Mouse (Mus musculus): ENCODE data around the gene Scnn1b.

Gene Scnn1b

GRCm38 (mm10) chr7:121864858-121865585 lies at the start of gene Scnn1b:
TSS of gene Scnn1b (plus strand) at chr7:121865038.
- in situ Hi-C loops (cut with MboI, MseI), result no loop called here

DNA sequence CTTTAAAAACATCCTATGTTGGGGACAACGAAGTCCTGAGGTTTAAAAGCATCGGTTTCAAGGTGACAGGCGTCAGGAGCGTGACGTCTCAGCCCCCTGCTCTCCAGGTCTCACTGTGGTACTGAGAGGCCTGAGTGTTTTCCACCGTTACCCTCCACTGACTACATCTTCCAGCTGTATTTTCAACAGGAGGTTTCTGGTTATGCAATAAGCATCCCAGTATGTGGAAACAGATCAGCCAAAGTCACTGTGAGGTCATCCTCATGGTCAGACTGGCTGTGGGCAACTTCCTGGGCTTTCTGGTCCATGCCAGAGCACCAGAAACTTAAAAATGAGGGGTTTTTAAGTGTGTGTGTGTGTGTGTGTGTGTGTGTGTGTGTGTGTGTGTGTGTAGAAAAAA lies 43.2 kb upstream of the Scnn1b start:
- in situ Hi-C loops (cut with MboI, MseI), result no loop called here

DNA sequence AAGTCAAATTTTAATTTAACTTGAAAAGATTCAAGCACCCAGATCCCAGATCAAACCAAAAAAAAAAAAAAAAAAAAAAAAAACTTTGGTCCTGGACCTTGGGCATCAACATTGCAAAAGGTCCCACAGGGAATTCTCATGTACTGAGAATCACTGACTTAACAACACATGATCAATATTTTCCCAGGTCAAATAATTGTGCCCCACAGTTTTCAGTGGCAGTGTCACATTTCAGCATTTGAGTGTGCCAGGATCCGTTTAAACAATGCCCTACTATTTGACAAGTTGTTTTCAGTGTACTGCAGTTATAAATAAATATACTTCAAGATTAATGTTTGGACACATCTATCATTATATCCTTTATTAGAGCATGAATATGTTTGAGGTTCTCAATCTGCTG lies 36.4 kb upstream of the Scnn1b start:
- in situ Hi-C loops (cut with MboI, MseI), result no loop called here

DNA sequence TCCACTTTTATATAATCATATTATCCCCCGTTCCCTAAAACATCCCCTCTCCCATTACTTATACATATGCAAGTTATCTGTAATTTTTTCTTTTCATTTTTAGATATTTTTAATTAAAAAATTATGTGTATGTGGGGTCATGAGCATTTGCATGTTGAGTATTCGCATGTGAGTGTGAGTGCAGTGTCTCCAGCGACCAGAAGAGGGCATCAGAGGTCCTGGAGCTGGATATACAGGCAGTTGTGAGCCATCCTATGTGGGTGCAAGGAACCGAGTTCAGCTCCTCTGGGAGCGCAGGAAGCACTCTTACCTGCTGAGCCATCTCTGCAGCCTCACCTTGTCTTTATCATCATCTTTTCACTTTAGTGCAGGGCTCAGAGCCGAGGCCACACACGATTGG lies 29.4 kb upstream of the Scnn1b start:
- in situ Hi-C loops (cut with MboI, MseI), result no loop called here

DNA sequence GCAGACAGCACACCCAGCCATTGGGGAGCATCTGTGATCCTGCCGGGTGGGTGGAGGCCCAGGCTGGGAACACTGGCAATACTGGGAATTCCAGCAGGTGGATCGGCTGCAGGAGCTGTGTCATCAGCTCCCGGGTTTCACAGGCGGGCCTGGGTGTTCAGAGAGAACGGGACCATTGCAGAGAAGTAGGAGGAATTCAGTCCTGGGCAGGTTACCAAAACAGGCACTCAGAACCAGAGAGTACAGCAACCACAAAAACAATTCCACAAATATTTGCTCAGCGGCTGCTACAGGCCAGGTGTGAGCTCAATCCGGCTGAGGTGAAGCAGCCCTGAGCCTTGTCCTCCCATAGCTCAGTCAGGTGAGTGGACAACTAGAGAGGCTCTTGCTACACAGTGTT lies 28.0 kb upstream of the Scnn1b start:
- in situ Hi-C loops (cut with MboI, MseI), result no loop called here

DNA sequence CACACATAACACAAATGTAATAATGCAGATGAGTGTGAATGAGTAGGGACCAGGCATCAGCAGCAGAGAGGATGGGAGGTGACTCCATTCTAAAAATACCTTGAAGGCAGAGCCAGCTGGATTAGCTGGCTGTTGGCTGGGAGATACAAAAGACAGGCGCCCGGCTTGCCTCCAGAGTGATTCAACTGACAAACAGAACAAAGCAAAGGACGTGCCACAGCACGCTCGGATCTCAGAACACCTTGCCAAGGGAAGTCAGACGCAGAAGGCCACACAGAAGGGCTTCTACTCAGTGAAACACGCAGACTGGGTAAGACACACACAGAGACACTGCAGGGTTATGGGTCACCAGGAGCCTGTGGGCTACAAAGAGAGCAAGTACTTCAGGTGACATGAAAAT lies 24.0 kb upstream of the Scnn1b start:
- in situ Hi-C loops (cut with MboI, MseI), result loop anchor here (5.0 kb wide), 2 partner anchors 66 to 99 kb away; no protein-coding TSS in a partner anchor

GRCm38 (mm10) chr7:121842234-121842633 lies 22.6 kb upstream of the Scnn1b start:
- in situ Hi-C loops (cut with MboI, MseI), result loop anchor here (5.0 kb wide), 2 partner anchors 65 to 100 kb away; no protein-coding TSS in a partner anchor

- in situ Hi-C loops (cut with MboI, MseI), result no loop called here
These were observed 18.9 kb upstream of the Scnn1b start for GRCm38 (mm10) chr7:121845964-121846363.

DNA sequence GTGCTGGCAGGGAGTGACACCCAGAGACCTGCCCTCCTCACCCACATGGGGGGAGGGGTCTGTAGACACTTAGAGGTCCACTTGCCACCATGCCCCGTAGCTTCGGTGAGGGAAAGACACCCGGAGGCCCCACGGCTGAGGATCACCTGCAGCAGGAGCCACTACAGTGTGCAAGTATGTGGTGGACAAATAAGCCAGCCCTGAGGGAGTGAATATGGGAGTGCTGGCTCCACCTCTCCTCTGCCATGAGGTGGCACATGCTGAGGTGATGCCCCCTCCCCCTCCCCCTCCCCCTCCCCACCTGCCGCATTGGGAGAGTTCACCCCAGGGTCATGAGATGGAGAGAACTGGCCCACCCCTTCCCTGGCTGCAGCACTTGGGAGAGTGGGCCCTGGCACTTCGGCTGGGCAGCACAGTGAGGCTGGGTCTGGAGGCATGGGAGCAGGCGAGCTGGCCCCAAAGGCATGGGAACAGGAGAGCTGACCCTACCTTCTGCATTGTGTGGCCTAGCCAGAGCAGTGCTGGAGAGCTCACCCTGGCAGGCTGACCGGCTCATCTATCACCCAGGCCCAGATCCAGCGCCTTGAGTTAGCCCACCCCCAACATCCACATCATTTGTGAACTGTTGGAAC lies 16.2 kb upstream of the Scnn1b start:
- in situ Hi-C loops (cut with MboI, MseI), result no loop called here

DNA sequence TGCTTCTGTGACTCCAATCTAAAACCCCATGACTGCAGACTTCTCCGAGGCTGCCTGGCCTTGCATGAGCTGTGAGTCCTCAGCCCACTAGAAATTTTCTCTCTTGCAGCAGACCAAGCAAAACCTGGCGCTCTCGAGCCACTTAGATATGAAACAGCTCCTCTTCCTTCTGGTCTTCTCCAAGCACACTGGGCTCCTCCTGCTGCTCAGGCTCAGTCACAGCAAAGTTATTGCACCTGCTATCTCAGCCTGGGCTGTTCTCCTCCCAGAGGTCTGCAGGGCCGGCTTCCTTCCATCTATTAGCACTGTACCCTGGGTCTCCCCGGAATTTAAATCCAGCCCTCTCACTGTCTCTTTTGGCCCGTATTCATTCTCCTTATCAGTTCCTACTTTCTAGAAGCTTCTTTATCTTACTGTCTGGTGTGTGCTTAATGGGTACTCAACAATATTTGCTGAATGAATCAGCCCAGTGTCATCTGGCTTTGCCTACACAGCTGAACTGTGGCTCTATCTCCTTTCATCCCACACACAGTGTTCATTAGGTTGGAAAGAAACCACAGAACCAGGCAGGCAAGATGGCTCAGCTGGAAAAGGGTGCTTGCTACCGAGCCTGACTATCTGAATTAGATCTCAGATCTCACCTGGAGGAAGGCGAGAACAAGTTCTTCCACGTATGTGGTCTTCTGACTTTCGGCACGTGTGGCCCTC lies 7.5 kb upstream of the Scnn1b start:
- in situ Hi-C loops (cut with MboI, MseI), result no loop called here

- in situ Hi-C loops (cut with MboI, MseI), result no loop called here
These were observed 5.9 kb upstream of the Scnn1b start for GRCm38 (mm10) chr7:121858939-121859338.

DNA sequence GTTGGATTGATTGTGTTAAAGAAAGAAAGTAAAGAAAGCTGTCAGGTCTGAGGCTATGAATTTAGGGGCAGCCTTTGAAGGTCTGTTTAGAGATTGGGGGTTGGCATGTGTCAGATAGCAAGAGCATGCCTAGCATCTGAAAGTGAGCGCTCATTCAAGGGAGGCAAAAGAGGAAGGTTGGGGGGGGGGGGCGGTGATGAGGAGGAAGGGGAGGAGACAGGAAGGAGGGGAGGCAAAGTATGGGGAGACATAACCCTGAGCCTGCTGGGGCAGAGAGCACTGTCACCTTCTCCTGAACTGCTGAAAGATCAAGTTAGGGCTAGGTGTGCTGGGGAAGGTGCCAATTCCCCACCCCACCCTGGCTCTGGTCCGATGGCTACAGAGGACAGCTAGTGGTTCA lies 6.8 kb downstream of the Scnn1b start:
- in situ Hi-C loops (cut with MboI, MseI), result no loop called here

GRCm38 (mm10) chr7:121873998-121874397 lies 9.2 kb downstream of the Scnn1b start:
- in situ Hi-C loops (cut with MboI, MseI), result no loop called here

DNA sequence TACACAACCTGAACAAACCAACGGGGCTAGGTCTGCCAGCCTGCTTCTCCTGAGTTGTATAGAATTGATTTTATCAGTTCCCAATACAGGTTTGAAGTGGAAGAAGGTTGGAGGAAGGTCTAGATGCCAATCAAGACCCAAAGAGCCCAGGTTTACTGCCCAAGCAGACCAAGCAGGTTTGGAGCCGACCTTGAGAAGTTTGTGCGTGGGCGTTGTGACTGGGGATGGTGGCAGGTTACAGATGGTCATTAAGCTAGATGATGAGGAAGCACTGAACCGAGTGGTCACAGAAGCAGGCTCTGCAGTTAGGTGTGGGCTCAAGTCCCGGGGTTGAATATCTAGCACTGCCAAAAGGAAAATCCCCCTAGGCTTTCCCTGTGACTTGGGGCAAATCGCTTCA lies 9.9 kb downstream of the Scnn1b start:
- in situ Hi-C loops (cut with MboI, MseI), result no loop called here

- in situ Hi-C loops (cut with MboI, MseI), result no loop called here
These were observed 15.4 kb downstream of the Scnn1b start for GRCm38 (mm10) chr7:121880246-121880645.

DNA sequence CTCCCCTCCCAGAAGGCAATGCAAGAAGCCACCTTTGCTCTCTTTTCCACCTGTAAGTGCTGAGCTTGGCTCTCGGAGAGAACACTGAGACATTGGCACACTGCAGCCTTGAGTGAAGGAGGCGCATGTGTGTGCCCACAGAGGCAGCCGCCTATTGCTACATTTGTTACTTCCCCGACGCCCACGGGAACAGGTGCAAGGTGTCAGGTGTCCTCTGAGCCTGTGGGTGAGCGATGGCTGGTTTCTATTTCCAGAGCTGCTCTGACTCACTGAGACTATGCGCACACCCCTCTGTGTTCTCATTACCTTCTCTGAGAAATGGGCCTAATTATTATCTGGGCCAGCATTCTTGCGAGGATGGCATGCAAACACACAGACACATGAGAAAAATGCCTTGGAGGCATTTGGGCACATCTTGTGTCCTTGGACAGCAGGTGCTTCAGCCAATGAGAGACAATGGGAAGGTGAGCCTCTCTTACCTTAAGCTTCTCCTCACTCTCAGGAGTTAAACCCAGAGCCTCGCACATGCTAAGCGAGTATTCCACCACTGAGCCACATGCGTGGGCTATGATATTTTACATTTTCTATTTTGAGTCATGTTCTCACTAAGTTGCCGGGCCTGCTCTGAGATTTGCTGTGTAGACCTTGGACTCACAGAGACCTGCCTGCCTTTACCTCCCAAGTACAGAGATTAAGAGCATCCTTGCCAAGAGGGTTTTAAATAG lies 26.0 kb downstream of the Scnn1b start:
- in situ Hi-C loops (cut with MboI, MseI), result no loop called here

- in situ Hi-C loops (cut with MboI, MseI), result no loop called here
These were observed 31.9 kb downstream of the Scnn1b start for GRCm38 (mm10) chr7:121896689-121897088.

DNA sequence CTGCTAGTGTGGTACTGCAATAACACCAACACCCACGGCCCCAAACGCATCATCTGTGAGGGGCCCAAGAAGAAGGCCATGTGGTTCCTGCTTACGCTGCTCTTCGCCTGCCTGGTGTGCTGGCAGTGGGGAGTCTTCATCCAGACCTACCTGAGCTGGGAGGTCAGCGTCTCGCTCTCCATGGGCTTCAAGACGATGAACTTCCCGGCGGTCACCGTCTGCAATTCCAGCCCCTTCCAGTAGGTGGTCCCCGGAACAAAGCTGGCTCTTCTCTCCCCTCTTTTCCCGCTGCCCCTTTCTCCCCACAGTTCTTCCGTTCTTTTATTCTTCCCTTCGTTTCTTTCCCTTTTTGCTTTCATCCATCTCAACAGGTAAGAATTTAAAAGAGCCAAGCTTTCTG lies 34.5 kb downstream of the Scnn1b start:
- in situ Hi-C loops (cut with MboI, MseI), result no loop called here

DNA sequence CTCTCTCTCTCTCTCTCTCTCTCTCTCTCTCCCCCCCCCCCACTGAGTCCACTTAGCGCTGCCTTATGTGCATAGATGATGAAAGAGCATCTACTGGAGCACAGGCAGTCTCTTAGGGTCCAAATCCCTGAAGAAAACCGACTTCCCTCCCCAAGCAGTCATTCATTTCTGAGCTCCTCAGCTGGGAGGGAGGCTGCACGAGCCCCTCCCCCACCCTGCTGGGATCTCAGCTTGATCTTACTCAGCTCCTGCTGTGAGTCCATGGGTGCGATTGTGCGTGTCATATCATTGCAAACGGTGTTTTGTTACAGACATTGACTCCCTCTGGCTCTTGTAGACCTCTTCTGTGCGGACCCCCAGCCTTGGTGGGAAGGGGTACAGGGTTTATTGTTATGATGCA lies 35.1 kb downstream of the Scnn1b start:
- in situ Hi-C loops (cut with MboI, MseI), result no loop called here

- in situ Hi-C loops (cut with MboI, MseI), result no loop called here
These were observed 38.0 kb downstream of the Scnn1b start for GRCm38 (mm10) chr7:121902757-121903411.

GRCm38 (mm10) chr7:121906879-121907278 lies 42.0 kb downstream of the Scnn1b start:
- in situ Hi-C loops (cut with MboI, MseI), result loop anchor here (5.0 kb wide), 1 partner anchor 65 kb away; no protein-coding TSS in a partner anchor

Measured in T-helper 1 cell (primary cell).